Mouse (Mus musculus) midbrain, embryonic 11.5 days (tissue): ENCODE results near the gene Ralgps2. TPM values are rescaled to one million over a fixed set of nuclear protein-coding genes. Genes with fewer than 3 reads are reported as not detected.
A peak's percentile ranks its signal among the peaks of the same experiment; 100 is the strongest.

ENCODE experiments used
- ATAC-seq: fragments of 200-750 bp; cut with Nextera tagmentation; 2 replicates; pipeline ENCODE4 v1.8.0; 2017; ENCODE audit warnings: moderate TSS enrichment, moderate library complexity; ENCODE audit not compliant: low FRiP score
- DNase-seq: peaks from one replicate; pipeline ENCODE4 v3.0.0; 2015; ENCODE audit warnings: low spot score; ENCODE audit errors: missing footprints
- H3K27ac ChIP-seq: fragments of 300-500 bp; sonication (generic); 2 replicates; pipeline ENCODE4 v1.5.1; 2014; ENCODE audit warnings: low read depth, low read length
- H3K27me3 ChIP-seq: fragments of 300-500 bp; sonication (generic); 2 replicates; pipeline ENCODE4 v1.6.1; 2014; ENCODE audit warnings: mild to moderate bottlenecking, low read length, moderate library complexity, mixed read lengths; ENCODE audit not compliant: control insufficient read depth, insufficient read depth
- H3K36me3 ChIP-seq: fragments of 300-500 bp; sonication (generic); 2 replicates; pipeline ENCODE4 v1.6.1; 2014; ENCODE audit warnings: mild to moderate bottlenecking, low read length, moderate library complexity, mixed read lengths; ENCODE audit not compliant: control insufficient read depth, insufficient read depth
- H3K4me1 ChIP-seq: fragments of 300-500 bp; sonication (generic); 2 replicates; pipeline ENCODE4 v1.6.1; 2014; ENCODE audit warnings: low read length; ENCODE audit not compliant: control insufficient read depth, insufficient read depth
- H3K4me2 ChIP-seq: fragments of 300-500 bp; sonication (generic); 2 replicates; pipeline ENCODE4 v1.6.1; 2014; ENCODE audit warnings: mild to moderate bottlenecking, moderate library complexity
- H3K4me3 ChIP-seq: fragments of 300-500 bp; sonication (generic); 2 replicates; pipeline ENCODE4 v1.5.1; 2014; ENCODE audit warnings: low read depth, low read length
- H3K9ac ChIP-seq: fragments of 300-500 bp; sonication (generic); 2 replicates; pipeline ENCODE4 v1.6.1; 2014; ENCODE audit warnings: low read length
- H3K9me3 ChIP-seq: fragments of 300-500 bp; sonication (generic); 2 replicates; pipeline ENCODE4 v1.6.1; 2016; ENCODE audit warnings: low read length; ENCODE audit not compliant: control insufficient read depth
- WGBS: fragments of 180-500 bp; shearing (Covaris S2); extraction: QIAGEN DNeasy Blood & Tissue Kit; methylation state at CpG from one replicate; pipeline ENCODE4 v1.1.7; 2014; 5-methylcytosine and 5-hydroxymethylcytosine counted together
- polyA plus RNA-seq: library from polyadenylated mRNA; unstranded; fragments of >200 nt; fragmentation: Nextera tagmentation; extraction: Ambion mirVana; gene quantifications from 2 replicates; pipeline ENCODE4 v1.2.1, GENCODE M21; 2014

The Ralgps2 gene
- polyA plus RNA-seq, 1 experiment from 2014 or later = 85.1 TPM

- Histone ChIP-seq H3K4me1 (no peaks in the 10 kb centered on the region), H3K27me3 (no peaks in the 10 kb centered on the region), H3K27ac (no peak overlapping the region), H3K36me3 (no peaks in the 10 kb centered on the region), H3K9ac (no peak overlapping the region), H3K4me2 (no peak overlapping the region), H3K9me3 (no peaks in the 10 kb centered on the region), H3K4me3 (no peak overlapping the region)
- 88% methylated on average over 4 of the region's 4 CpGs for WGBS
- ATAC-seq (no peak), DNase-seq (no peak)
These were observed 50.6 kb downstream of the Ralgps2 start for GRCm38 (mm10) chr1:156888830-156889229.

GRCm38 (mm10) chr1:156885879-156886278, 53.5 kb downstream of the Ralgps2 start:
- Histone ChIP-seq H3K9ac (no peak overlapping the region), H3K27ac (no peak overlapping the region), H3K4me1 (no peaks in the 10 kb centered on the region), H3K4me3 (no peak overlapping the region), H3K36me3 (peaks cover 6% of the 10 kb centered on the region; the same call in 1 of the 2 replicates), H3K27me3 (no peaks in the 10 kb centered on the region), H3K9me3 (no peaks in the 10 kb centered on the region), H3K4me2 (no peak overlapping the region)
- DNase-seq (no peak), ATAC-seq (no peak)
- 90% methylated on average over 2 of the region's 2 CpGs for WGBS

GRCm38 (mm10) chr1:156884782-156885181, 54.6 kb downstream of the Ralgps2 start:
- DNase-seq = no peak
- Histone ChIP-seq H3K4me2 (no peak overlapping the region), H3K4me3 (no peak overlapping the region), H3K27me3 (no peaks in the 10 kb centered on the region), H3K36me3 (peaks cover 6% of the 10 kb centered on the region; the same call in 1 of the 2 replicates), H3K9me3 (no peaks in the 10 kb centered on the region), H3K27ac (no peak overlapping the region), H3K4me1 (no peaks in the 10 kb centered on the region), H3K9ac (no peak overlapping the region)
- WGBS = 94% methylated on average over 2 of the region's 2 CpGs
- ATAC-seq = no peak

GRCm38 (mm10) chr1:156870616-156871015, 68.8 kb downstream of the Ralgps2 start:
- Histone ChIP-seq H3K4me2 (no peak overlapping the region), H3K9ac (no peak overlapping the region), H3K4me1 (no peaks in the 10 kb centered on the region), H3K9me3 (no peaks in the 10 kb centered on the region), H3K27me3 (no peaks in the 10 kb centered on the region), H3K4me3 (no peak overlapping the region), H3K36me3 (no peaks in the 10 kb centered on the region), H3K27ac (no peak overlapping the region)
- WGBS = 91% methylated on average over 4 of the region's 4 CpGs
- ATAC-seq (no peak), DNase-seq (peak; percentile 67)

GRCm38 (mm10) chr1:156870028-156870427, 69.4 kb downstream of the Ralgps2 start:
- H3K4me2 ChIP-seq = no peak overlapping the region
- H3K27me3 ChIP-seq = no peaks in the 10 kb centered on the region
- no peaks in the 10 kb centered on the region for H3K9me3 ChIP-seq
- DNase-seq = peak; percentile 54
- no peak overlapping the region for H3K27ac ChIP-seq
- no peak overlapping the region for H3K9ac ChIP-seq
- 88% methylated on average over 5 of the region's 5 CpGs for WGBS
- H3K4me3 ChIP-seq = no peak overlapping the region
- H3K4me1 ChIP-seq = no peaks in the 10 kb centered on the region
- no peaks in the 10 kb centered on the region for H3K36me3 ChIP-seq
- ATAC-seq = no peak

GRCm38 (mm10) chr1:156864240-156864639, 75.2 kb downstream of the Ralgps2 start:
- Histone ChIP-seq H3K9ac (no peak overlapping the region), H3K9me3 (no peaks in the 10 kb centered on the region), H3K4me1 (no peaks in the 10 kb centered on the region), H3K4me2 (no peak overlapping the region), H3K4me3 (no peak overlapping the region), H3K27ac (no peak overlapping the region), H3K36me3 (no peaks in the 10 kb centered on the region), H3K27me3 (no peaks in the 10 kb centered on the region)
- 61% methylated on average over 3 of the region's 3 CpGs for WGBS
- DNase-seq (no peak), ATAC-seq (no peak)

- no peak for DNase-seq
These were observed 75.7 kb downstream of the Ralgps2 start for GRCm38 (mm10) chr1:156863726-156864125.

GRCm38 (mm10) chr1:156861475-156862043, 77.9 kb downstream of the Ralgps2 start:
- 58% methylated on average over 4 of the region's 4 CpGs for WGBS
- Histone ChIP-seq H3K27ac (no peak overlapping the region), H3K9ac (no peak overlapping the region), H3K4me2 (no peak overlapping the region), H3K27me3 (no peaks in the 10 kb centered on the region), H3K36me3 (no peaks in the 10 kb centered on the region), H3K9me3 (no peaks in the 10 kb centered on the region), H3K4me3 (no peak overlapping the region), H3K4me1 (no peaks in the 10 kb centered on the region)
- ATAC-seq = no peak
- DNase-seq = no peak

More at GRCm38 (mm10) chr1:156863726-156864125, 75.7 kb downstream of the Ralgps2 start:
- 86% methylated on average over 3 of the region's 3 CpGs for WGBS
- Histone ChIP-seq H3K9ac (no peak overlapping the region), H3K27me3 (no peaks in the 10 kb centered on the region), H3K9me3 (no peaks in the 10 kb centered on the region), H3K27ac (no peak overlapping the region), H3K4me1 (no peaks in the 10 kb centered on the region), H3K36me3 (no peaks in the 10 kb centered on the region), H3K4me3 (no peak overlapping the region), H3K4me2 (no peak overlapping the region)
- ATAC-seq = no peak

GRCm38 (mm10) chr1:156860266-156860665, 79.2 kb downstream of the Ralgps2 start:
- no peak for ATAC-seq
- H3K9ac ChIP-seq = no peak overlapping the region

More at GRCm38 (mm10) chr1:156860266-156860665, 79.2 kb downstream of the Ralgps2 start:
- DNase-seq = peak; percentile 44
- no peaks in the 10 kb centered on the region for H3K9me3 ChIP-seq
- no peaks in the 10 kb centered on the region for H3K27me3 ChIP-seq
- 88% methylated on average over 8 of the region's 8 CpGs for WGBS
- no peaks in the 10 kb centered on the region for H3K4me1 ChIP-seq
- H3K36me3 ChIP-seq = no peaks in the 10 kb centered on the region
- H3K27ac ChIP-seq = no peak overlapping the region
- no peak overlapping the region for H3K4me3 ChIP-seq
- H3K4me2 ChIP-seq = no peak overlapping the region
